ENCODE assay signal across 31 mouse cellular contexts in the genomic region with DNA sequence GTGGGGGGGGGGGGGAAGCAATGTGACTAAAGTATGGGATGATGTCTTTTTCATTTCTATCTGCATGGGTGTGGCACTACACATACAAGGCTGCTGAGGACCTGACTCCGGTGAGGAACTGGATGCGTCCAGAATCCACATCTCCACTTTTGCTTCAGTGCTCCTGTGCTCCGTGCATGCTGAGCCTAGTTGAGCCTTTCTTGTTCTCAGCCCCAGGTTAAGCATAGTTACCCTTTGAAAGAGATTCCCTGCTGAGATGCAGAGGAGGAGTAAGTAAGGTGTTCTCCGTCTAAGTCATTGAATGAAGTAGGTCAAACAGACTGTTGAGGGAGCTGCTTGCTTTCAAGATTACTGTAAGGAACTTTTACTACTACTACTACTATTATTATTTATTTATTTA. TPM values are rescaled to one million over a fixed set of nuclear protein-coding genes. Genes with fewer than 3 reads are reported as not detected.
DNase-seq lines count a peak whose midpoint lies in the region; ATAC-seq and TF ChIP-seq lines count a peak whose summit lies in the region.
"Had no signal": no experiment of that assay in that cellular context is flagged by ENCODE, and none has a peak within 500 bp of the region (broad histone marks: within the 10 kb centered on the region; RNA-seq: fewer than 3 reads in every experiment).

No protein-coding gene starts in this region.

- no peaks in the 10 kb centered on the region for H3K27me3 ChIP-seq in midbrain, postnatal 0 days (ENCODE audit: insufficient read depth, low read length)
- no peaks in the 10 kb centered on the region for H3K27me3 ChIP-seq in midbrain, embryonic 11.5 days (ENCODE audit: control insufficient read depth, insufficient read depth, low read length)
- H3K27me3 ChIP-seq in neural tube, embryonic 14.5 days (ENCODE audit: control insufficient read depth, insufficient read depth, low read length) = no peaks in the 10 kb centered on the region
- H3K27me3 ChIP-seq in intestine, embryonic 15.5 days (replicated peaks) = no peaks in the 10 kb centered on the region
- H3K27me3 ChIP-seq: embryonic facial prominence, embryonic 13.5 days; forebrain, embryonic 13.5 days; heart, embryonic 12.5 days; heart, embryonic 15.5 days; hindbrain, embryonic 15.5 days had no signal

- WGBS in midbrain, postnatal 0 days = 68% methylated on average over 4 of the region's 4 CpGs
- 71% methylated on average over 4 of the region's 4 CpGs for WGBS in midbrain, embryonic 11.5 days
- WGBS in neural tube, embryonic 14.5 days = 78% methylated on average over 4 of the region's 4 CpGs
- 84% methylated on average over 4 of the region's 4 CpGs for WGBS in intestine, embryonic 15.5 days

- H3K36me3 ChIP-seq in midbrain, postnatal 0 days (ENCODE audit: insufficient read depth, low read length) = no peaks in the 10 kb centered on the region
- no peaks in the 10 kb centered on the region for H3K36me3 ChIP-seq in midbrain, embryonic 11.5 days (ENCODE audit: control insufficient read depth, insufficient read depth, low read length)
- no peaks in the 10 kb centered on the region for H3K36me3 ChIP-seq in neural tube, embryonic 14.5 days (ENCODE audit: control insufficient read depth, insufficient read depth, low read length)
- no peaks in the 10 kb centered on the region for H3K36me3 ChIP-seq in intestine, embryonic 15.5 days
- H3K36me3 ChIP-seq: embryonic facial prominence, embryonic 10.5 days; embryonic facial prominence, embryonic 13.5 days; heart, embryonic 12.5 days; heart, embryonic 15.5 days; hindbrain, embryonic 10.5 days; hindbrain, embryonic 15.5 days had no signal

- no peak for DNase-seq in midbrain, postnatal 0 days (ENCODE audit: low spot score)
- no peak for DNase-seq in midbrain, embryonic 11.5 days (ENCODE audit: low spot score, missing footprints)
- DNase-seq in ES-CJ7 (ENCODE audit: low read depth, low spot score) (peak; percentile 96), R1 (ENCODE audit: low read depth, low spot score) (peak; percentile 95)
- DNase-seq in frontal cortex, postnatal 36 days (ENCODE audit: low spot score in 2 of 2) = no peak
- DNase-seq in spleen, postnatal 14 days (ENCODE audit: low spot score in 2 of 2) = no peak
- DNase-seq: adrenal gland, adult 2 months; adrenal gland, postnatal 14 days; cerebellum, adult 11 months; cerebellum, adult 2 months; cerebellum, adult 9-11 months; cerebellum, postnatal 36 days; embryo, embryonic 11 days; gastrocnemius, adult 2 months; gastrocnemius, postnatal 14 days; heart, adult 18-20 months; heart, postnatal 10 days; heart, postnatal 36 days had no signal

- H3K4me1 ChIP-seq in midbrain, postnatal 0 days (ENCODE audit: insufficient read depth, low read length) = no peaks in the 10 kb centered on the region
- peaks cover 9% of the 10 kb centered on the region for H3K4me1 ChIP-seq in midbrain, embryonic 11.5 days (ENCODE audit: control insufficient read depth, insufficient read depth, low read length)
- peaks cover 7% of the 10 kb centered on the region; the same call in 1 of the 2 replicates for H3K4me1 ChIP-seq in neural tube, embryonic 14.5 days (ENCODE audit: control insufficient read depth, insufficient read depth, low read length)
- H3K4me1 ChIP-seq in intestine, embryonic 15.5 days (replicated peaks) = no peaks in the 10 kb centered on the region

- TF ChIP-seq CTCF in midbrain, postnatal 0 days (IDR thresholded peaks at IDR 0.05) = no peak

- no peaks in the 10 kb centered on the region for H3K9me3 ChIP-seq in midbrain, postnatal 0 days (ENCODE audit: low read length)
- H3K9me3 ChIP-seq in midbrain, embryonic 11.5 days (ENCODE audit: control insufficient read depth, low read length) = no peaks in the 10 kb centered on the region
- H3K9me3 ChIP-seq in neural tube, embryonic 14.5 days (ENCODE audit: control insufficient read depth, low read length) = no peaks in the 10 kb centered on the region
- H3K9me3 ChIP-seq in intestine, embryonic 15.5 days = no peaks in the 10 kb centered on the region
- H3K9me3 ChIP-seq: embryonic facial prominence, embryonic 10.5 days; embryonic facial prominence, embryonic 13.5 days; forebrain, embryonic 10.5 days; forebrain, embryonic 13.5 days; heart, embryonic 12.5 days; heart, embryonic 15.5 days; hindbrain, embryonic 10.5 days; hindbrain, embryonic 15.5 days had no signal

- no peak for ATAC-seq in midbrain, postnatal 0 days (ENCODE audit: low FRiP score)
- no peak for ATAC-seq in midbrain, embryonic 11.5 days (ENCODE audit: low FRiP score)
- no peak for ATAC-seq in neural tube, embryonic 14.5 days (ENCODE audit: low read depth)
- no peak for ATAC-seq in intestine, embryonic 15.5 days
- ATAC-seq: CD4-positive, CD25-positive, alpha-beta regulatory T cell, adult 4 months; forebrain, embryonic 13.5 days; forebrain, embryonic 16.5 days had no signal

- H3K27ac ChIP-seq in midbrain, postnatal 0 days (ENCODE audit: low read depth, low read length) = no peak overlapping the region
- H3K27ac ChIP-seq in midbrain, embryonic 11.5 days (ENCODE audit: low read depth, low read length) = no peak overlapping the region
- H3K27ac ChIP-seq in neural tube, embryonic 14.5 days (ENCODE audit: low read depth, low read length) = no peak overlapping the region
- no peak overlapping the region for H3K27ac ChIP-seq in intestine, embryonic 15.5 days
- H3K27ac ChIP-seq: embryonic facial prominence, embryonic 10.5 days; embryonic facial prominence, embryonic 13.5 days; forebrain, embryonic 10.5 days; forebrain, embryonic 13.5 days; gastrocnemius, adult 2 months; heart, embryonic 15.5 days; hindbrain, embryonic 10.5 days; hindbrain, embryonic 15.5 days had no signal

- no peak overlapping the region for H3K9ac ChIP-seq in midbrain, postnatal 0 days (replicated peaks; ENCODE audit: low read length, poor library complexity, severe bottlenecking)
- H3K9ac ChIP-seq in midbrain, embryonic 11.5 days (ENCODE audit: low read length) = no peak overlapping the region
- no peak overlapping the region for H3K9ac ChIP-seq in neural tube, embryonic 14.5 days (replicated peaks; ENCODE audit: low read depth, low read length)
- no peak overlapping the region for H3K9ac ChIP-seq in intestine, embryonic 15.5 days
- H3K9ac ChIP-seq: embryonic facial prominence, embryonic 13.5 days; forebrain, embryonic 13.5 days; heart, embryonic 12.5 days; heart, embryonic 15.5 days; hindbrain, embryonic 15.5 days had no signal

- no peak overlapping the region for H3K4me3 ChIP-seq in midbrain, postnatal 0 days (ENCODE audit: low read depth, low read length)
- H3K4me3 ChIP-seq in midbrain, embryonic 11.5 days (ENCODE audit: low read depth, low read length) = no peak overlapping the region
- no peak overlapping the region for H3K4me3 ChIP-seq in neural tube, embryonic 14.5 days (ENCODE audit: low read depth, low read length)
- no peak overlapping the region for H3K4me3 ChIP-seq in intestine, embryonic 15.5 days (replicated peaks)
- H3K4me3 ChIP-seq: embryonic facial prominence, embryonic 10.5 days; embryonic facial prominence, embryonic 13.5 days; erythroblast, embryonic 14.5 days; forebrain, embryonic 10.5 days; forebrain, embryonic 13.5 days; gastrocnemius, adult 2 months; heart, embryonic 12.5 days; heart, embryonic 15.5 days; hindbrain, embryonic 10.5 days; hindbrain, embryonic 15.5 days had no signal

- peak overlapping the region; percentile 20; the same call in 1 of the 2 replicates for H3K4me2 ChIP-seq in midbrain, postnatal 0 days (ENCODE audit: low read depth, low read length, poor library complexity, severe bottlenecking)
- no peak overlapping the region for H3K4me2 ChIP-seq in midbrain, embryonic 11.5 days
- H3K4me2 ChIP-seq in neural tube, embryonic 14.5 days (ENCODE audit: low read depth, low read length) = 0 out of 2 replicates have a peak overlapping the region, but pooled peaks have one; percentile 14
- H3K4me2 ChIP-seq in intestine, embryonic 15.5 days (replicated peaks) = no peak overlapping the region
- H3K4me2 ChIP-seq: embryonic facial prominence, embryonic 13.5 days; forebrain, embryonic 13.5 days; heart, embryonic 12.5 days; heart, embryonic 15.5 days had no signal

RNA-seq across cellular contexts. Expression of gene Rev3l, which starts 4.3 kb away (rescaled TPM):
- 151 and 175 TPM in 2 replicates for total RNA-seq in midbrain, postnatal 0 days (2014; rRNA removed)
- polyA plus RNA-seq in midbrain, postnatal 0 days (2015; fragmentation: Nextera tagmentation; extraction: Ambion mirVana) = 30.3 and 34.9 TPM in 2 replicates
- polyA plus RNA-seq in midbrain, embryonic 11.5 days (2014; fragmentation: Nextera tagmentation; extraction: Ambion mirVana) = 15.6 and 16.5 TPM in 2 replicates
- 68.9 and 77.3 TPM in 2 replicates for polyA plus RNA-seq in neural tube, embryonic 14.5 days (2014; fragmentation: Nextera tagmentation; extraction: Ambion mirVana)
- 13.5 and 13.7 TPM in 2 replicates for polyA plus RNA-seq in intestine, embryonic 15.5 days (2015; fragmentation: Nextera tagmentation; extraction: Ambion mirVana)

Comparison
In these comparisons a context has a peak if more than half of its experiments do, and no peak if none do; other contexts are left out.
1. H3K4me2 ChIP-seq: peak in midbrain, postnatal 0 days (single experiment) and neural tube, embryonic 14.5 days (single experiment); none in midbrain, embryonic 11.5 days (single experiment) and intestine, embryonic 15.5 days (single experiment).
2. DNase-seq: peak in ES-CJ7 (single experiment) and R1 (single experiment); none in midbrain, postnatal 0 days (single experiment), midbrain, embryonic 11.5 days (single experiment), frontal cortex, postnatal 36 days (0 of 2) and spleen, postnatal 14 days (0 of 2).